Mouse (Mus musculus) ovary, adult 18-20 months (tissue): ENCODE measurements around the gene Car9.
"Not testable (repeated sequence)": the region's sequence is repeated elsewhere in the genome, so short reads cannot be mapped to it uniquely, and the experiment has no call there.

Experiments
- DNase-seq: peaks from one replicate; pipeline ENCODE4 v3.0.0; 2022; ENCODE audit warnings: low spot score, mixed read lengths

Car9 gene

GRCm38 (mm10) chr4:43530081-43530501 lies 23.3 kb downstream of the Car9 start:
- no peak for DNase-seq

DNA sequence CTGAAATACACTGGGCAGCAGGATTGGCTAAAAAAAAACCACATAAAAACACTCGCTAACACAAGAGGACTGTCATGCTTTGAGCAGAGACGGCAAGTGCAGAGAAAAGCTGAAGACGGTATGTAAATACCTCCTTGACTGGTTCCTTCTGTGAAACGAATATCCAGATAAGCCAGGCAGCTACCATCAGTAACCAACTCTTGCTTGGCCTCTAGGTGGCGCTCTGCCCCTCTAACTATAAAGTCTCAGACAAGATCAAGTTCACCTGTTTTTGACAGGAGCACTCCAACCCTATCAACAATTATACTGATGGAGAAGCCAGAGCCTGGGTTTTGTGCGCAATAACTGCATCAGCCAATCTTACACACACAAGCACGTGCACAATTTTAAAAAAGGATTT lies 23.8 kb downstream of the Car9 start:
- DNase-seq = peak; percentile 40

DNA sequence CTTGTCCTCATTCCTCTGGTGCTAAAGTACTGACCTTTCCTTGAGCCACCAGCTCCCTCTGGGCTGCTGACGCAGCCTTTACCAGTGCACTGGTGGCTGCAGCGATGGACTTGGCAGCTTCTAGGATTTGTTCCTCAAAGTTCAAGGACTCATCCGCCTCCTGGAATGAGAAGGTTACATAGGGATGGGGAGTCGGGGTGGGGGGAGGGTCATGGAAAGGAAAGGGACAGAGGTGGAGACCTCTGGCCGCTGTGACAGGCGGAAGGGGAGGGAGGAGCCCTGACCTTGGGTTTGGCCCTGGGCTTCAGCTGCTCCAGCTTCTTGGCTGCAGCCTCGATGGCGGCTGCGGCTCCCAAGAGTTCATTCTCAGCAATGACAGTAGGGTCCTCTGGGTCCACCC lies 26.5 kb downstream of the Car9 start:
- DNase-seq = peak; percentile 54

- DNase-seq = no peak
Measured at GRCm38 (mm10) chr4:43535628-43536027, 28.9 kb downstream of the Car9 start.

- DNase-seq = no peak
Measured at GRCm38 (mm10) chr4:43536031-43536430, 29.3 kb downstream of the Car9 start.

GRCm38 (mm10) chr4:43542044-43542443 lies 35.3 kb downstream of the Car9 start:
- no peak for DNase-seq

DNA sequence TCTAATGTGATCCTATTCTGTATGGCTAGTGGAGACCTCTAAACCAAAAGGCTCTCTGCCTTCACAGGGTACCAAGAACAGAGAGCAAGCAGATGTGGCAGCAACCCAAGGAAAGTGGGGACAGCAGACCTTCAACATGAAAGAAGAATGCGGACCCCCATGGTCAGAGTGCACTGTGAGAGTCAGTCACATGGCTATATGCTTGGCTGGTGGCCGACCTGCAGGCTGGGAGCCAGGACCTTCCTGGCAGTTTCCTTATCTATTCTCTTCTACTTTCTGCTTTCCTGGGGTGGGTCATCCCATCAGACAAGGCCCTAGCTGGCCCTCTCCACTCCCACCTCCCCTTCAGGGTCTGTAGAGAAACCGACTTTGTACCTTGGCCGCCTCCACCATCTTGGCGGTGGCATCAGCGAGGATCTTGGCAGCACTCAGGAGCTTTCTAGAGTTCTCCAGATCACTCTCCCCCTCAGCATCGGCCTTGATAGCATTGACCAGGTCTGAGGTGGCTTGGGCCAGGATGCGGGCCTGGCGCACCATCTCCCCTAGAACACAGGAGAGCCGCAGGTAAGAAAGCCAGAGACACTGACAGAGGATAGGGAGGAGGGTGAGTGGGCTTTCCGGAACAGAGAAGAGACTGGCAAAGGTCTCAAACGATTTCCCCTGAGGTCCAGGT lies 39.7 kb downstream of the Car9 start:
- DNase-seq = peak; percentile 48

DNA sequence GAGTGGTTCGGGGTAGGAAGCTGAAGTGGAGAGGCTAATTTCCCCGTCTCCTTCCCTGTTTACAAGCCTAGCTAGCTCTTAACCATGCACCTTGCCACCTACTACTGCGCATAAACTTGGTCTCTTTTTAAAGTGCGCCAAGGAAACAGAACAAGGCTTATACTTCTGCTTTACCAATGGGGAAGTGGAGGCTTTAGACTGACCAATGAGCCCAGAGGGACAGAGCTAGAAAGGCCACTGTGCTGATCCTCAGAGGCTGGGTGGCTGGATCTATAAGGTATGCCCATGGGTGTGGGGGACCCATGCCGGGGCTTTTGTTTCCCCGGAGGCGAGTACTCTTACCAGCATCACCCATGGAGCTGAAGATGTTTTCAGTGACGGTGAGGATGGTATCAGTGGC lies 40.4 kb downstream of the Car9 start:
- no peak for DNase-seq

- DNase-seq = no peak
Measured at GRCm38 (mm10) chr4:43549055-43549454, 42.3 kb downstream of the Car9 start.

- DNase-seq = not testable (repeated sequence)
Measured at GRCm38 (mm10) chr4:43551854-43552253, 45.1 kb downstream of the Car9 start.

- no peak for DNase-seq
Measured at GRCm38 (mm10) chr4:43552437-43552836, 45.7 kb downstream of the Car9 start.

- DNase-seq = no peak
Measured at GRCm38 (mm10) chr4:43553891-43554290, 47.1 kb downstream of the Car9 start.

DNA sequence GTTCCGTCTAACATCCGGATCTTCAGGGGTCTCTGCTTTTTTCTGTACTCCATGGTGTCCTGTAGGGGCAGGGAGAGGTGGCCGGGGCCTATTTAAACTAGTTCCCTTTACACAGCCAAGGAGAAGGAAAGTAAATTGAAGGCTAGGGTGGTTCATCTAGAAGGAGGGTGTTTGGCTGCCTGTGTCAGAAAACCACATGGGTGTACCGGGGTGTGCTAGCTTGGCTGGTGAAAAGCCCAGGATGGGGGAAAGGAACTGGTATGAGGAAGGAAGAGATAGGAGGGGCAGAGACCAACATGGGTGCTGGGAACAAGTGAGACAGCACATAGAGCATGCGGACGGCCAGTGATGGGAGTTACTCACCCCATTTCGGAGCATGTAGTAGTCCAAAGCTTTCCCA lies 49.2 kb downstream of the Car9 start:
- DNase-seq = no peak

DNA sequence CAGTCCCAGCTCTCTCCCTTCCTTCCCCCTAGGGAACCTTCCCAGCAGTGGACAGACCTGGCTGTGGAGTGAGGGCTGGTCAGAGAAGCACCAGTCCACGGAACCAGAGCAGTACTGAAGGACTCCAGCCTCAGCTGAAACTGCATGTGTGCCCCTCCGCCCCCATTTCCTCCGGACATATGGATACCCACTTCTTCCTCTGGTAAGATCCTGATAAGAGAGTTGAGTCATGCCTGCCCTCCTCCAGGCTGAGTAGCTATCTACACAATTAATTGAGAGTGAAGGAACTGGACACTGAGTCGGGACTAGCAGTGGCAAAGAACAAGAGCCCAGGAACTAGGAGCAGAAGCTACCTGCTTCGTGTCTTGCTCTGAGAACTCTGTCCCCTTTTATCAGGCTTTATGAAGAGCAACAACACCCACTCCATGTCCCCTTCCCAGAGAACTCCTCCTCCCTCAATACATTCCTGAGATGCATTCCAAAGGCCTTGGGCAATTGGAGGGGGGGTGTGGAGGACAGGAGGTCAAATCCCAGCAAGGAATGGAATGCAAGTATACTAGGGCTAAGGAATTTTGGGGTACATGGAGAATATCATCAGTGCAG lies 51.4 kb downstream of the Car9 start:
- peak; percentile 37 for DNase-seq

DNA sequence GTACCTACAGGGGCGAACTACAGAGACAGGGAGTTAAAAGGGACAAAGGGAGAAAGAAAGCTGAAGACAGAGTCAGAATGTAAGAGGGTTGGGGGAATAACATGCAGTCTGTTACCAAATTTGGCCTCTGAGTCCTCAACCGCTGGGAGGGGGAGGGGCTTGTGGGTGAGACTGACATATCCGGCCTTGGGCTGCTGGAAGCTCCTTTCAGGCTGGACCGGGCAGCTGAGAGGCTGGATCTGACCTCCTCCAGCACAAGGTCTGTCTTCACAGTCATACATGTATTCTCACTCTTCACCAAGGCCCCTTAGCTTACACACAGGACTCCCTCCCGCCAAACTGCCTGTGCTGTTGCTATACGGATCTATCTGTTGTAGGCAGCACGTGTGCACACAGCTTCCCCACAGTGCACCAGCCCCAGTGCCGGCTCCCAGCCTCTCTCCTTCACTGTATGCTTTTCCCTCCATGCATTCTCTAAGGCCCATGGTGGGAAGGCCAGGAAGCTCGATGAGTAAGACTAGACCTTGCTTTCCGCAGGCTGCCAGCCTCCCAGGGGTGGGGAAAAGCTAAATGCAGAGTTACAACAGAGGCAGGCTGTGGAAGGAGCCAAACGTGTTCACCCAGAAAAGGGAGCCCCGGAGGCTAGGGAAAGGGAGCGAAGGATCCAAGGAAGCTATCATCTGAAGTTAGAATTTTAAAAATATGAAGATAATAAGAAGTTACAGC lies 52.0 kb downstream of the Car9 start:
- DNase-seq = peak; percentile 67

GRCm38 (mm10) chr4:43559519-43560242 lies 52.9 kb downstream of the Car9 start:
- DNase-seq = no peak

GRCm38 (mm10) chr4:43560243-43560611 lies 53.5 kb downstream of the Car9 start:
- no peak for DNase-seq

GRCm38 (mm10) chr4:43560976-43561375 lies 54.2 kb downstream of the Car9 start:
- no peak for DNase-seq

DNA sequence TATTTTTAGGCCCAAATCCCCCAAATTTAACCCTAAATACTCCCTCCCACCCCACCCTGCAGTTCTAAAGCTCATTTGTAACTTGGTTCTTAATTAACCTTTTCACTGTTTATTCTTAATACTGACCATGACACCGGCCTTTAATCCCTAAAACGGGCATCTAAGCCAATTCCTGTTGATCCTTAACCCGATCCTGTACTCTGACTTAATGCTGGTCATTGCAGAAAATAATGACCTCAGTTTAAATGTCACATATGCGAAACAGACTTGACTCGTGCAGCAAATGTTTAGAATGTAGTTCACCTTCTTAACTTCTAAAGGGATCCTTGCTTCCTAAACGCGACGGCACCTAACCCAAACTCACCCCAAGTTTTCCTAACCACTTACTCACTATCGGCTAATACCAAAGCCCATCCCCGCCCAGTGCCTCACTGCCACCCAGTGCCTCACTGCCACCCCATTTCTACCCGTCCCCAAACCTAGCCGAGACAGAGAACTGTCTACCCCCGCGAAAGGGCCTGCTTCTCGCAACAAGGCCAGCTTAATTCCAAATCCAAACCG lies 54.8 kb downstream of the Car9 start:
- DNase-seq = no peak

- peak; percentile 92 for DNase-seq
Measured at GRCm38 (mm10) chr4:43561997-43562768, 55.4 kb downstream of the Car9 start, which contains the start of the genes Creb3 and Tln1. Gene Creb3 (plus strand): TSS chr4:43562332. Gene Tln1 (minus strand): TSS chr4:43562691.
